Mouse (Mus musculus): ENCODE measurements at regions not wholly inside any gene's neighbourhood (a gene's known extent, or its start where the extent isn't known, plus 50 kb on each side); places are given as distances from the start of the nearest gene placed in this dataset.

- TF ChIP-seq CTCF (IDR thresholded peaks at IDR 0.05; ENCODE audit: low read depth): no peak
- TF ChIP-seq EP300 (optimal IDR thresholded peaks at IDR 0.05): no peak
Observed at GRCm38 (mm10) chr12:97397850-97398581, 861.2 kb downstream of the Galc start.
